Mouse (Mus musculus): ENCODE data around the gene Cd48.
"Not testable (repeated sequence)": the region's sequence is repeated elsewhere in the genome, so short reads cannot be mapped to it uniquely, and the experiment has no call there.

The Cd48 gene

GRCm38 (mm10) chr1:171681531-171682299, at the start of gene Cd48:
Gene Cd48 (plus strand): TSS chr1:171682009.
- DNase-seq = no peak

DNA sequence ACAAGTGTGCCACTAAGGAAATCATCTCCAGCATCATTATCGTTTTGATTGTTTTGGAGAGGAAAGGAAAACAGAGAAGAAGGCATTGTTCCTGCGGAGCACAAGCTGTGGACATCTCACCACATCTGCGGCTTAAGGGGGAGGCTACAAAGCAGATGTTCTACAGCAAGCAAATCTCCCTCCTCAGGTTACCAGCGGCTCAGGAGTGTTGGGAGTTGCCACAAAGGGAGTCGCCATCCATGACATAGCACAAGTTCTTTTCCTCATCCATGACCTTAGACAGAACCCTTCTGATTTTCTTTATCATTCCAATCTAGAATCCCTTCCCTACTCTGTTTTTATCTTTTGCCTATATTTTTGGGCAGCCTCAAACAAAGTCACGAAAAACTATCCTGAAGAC, 46.1 kb upstream of the Cd48 start:
- no peak for DNase-seq

- no peak for DNase-seq
Measured at GRCm38 (mm10) chr1:171637101-171637500, 44.7 kb upstream of the Cd48 start.

DNA sequence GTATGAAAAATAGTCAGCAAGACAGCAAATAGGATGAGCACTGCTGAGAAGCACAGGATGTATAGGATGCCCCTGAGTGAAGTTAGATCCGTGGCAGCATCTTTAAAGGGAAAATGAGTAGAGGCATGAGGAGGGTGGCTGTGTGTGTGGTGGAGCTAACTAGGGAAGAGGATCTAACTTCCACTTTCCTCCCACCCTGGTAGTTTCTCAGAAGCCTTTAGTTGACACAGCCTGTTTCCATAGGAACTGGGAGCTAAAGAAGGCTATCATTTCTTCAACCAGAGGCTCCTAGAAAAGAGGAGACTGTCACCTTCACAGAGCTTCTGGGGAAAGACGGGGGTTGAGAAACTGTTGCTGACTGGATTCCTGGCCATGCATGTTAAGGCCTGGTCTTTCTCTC, 43.1 kb upstream of the Cd48 start:
- no peak for DNase-seq

DNA sequence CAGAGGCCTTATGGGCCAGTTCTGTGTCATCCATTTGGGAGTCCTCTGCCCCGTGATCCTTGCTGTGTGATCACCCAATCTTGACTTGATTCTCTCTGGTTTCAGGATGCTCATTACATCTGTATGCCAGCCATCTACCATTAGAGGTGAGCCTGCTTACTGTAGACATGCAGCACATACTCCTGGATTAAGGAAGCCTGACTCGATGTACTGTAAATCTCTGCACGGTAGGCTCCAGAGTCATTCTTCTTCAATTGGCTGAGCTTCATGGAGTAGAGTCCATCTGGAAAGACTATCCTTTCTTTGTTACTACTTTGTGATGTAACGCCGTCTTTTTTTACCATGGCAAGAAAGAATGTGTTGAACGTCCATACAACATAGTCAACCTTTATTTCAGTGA, 41.0 kb upstream of the Cd48 start:
- no peak for DNase-seq

GRCm38 (mm10) chr1:171643612-171644011, 38.2 kb upstream of the Cd48 start:
- no peak for DNase-seq

DNA sequence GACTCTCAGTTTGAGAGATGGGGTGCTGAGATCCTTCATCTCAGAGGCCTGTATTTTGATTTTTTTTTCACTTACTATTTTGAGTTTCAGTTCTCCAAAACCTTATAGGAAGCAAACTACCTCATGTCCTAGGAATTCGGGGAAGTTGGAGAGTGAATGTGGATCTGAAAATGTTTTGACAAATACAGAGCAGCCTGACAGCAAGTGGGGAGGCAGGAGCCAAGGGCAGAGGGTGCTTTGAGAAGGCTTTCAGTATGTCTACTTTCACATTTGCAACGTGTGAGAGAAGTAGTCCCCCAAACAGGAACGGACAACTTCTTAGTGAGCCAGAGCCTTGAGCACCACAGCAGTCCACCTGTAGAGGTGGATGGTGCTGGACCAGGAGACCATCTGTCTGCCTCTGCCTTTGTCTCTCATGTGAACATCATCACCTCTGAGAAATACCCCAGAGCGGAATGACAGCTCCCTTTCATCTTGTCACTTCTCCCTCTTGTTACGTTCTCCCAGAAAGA, 35.3 kb upstream of the Cd48 start:
- DNase-seq = no peak

DNA sequence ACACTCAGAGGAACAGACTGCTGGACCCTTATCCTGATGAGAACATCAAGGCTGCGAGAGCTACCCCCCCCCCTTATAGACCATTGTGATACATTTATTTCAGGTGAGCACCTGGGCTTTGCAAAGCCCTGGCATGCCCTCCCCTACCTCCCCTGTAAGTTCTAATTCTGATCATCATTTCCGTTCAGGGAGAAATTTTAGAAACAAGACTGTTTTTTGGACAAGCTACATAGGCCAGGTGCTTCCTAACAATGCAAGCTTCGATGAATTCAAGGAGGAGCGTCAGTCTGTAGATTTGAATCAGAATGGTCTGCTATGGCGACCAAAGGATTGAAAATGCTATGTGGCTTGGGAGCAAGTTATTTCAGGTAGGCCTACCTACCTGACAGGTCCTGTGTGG, 34.1 kb upstream of the Cd48 start:
- DNase-seq = no peak

DNA sequence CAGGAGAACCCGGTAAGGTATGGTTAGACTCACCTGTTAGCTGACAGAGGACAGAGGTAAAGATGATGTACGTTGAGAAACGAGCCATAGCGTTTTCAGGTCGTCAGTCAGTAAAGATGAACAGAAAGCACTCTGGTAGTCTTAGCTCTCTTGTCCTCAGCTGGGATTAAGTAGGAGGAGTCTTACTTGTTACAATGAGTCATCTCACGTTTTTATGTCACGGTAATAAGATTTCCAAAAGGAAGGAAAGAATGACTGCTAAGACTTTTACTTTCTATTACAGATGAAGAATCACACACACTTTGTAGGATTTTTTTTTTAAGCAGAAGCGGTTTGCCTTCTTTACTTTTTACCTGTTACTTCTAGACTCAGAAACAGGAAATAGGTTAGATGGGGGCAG, 33.0 kb upstream of the Cd48 start:
- DNase-seq = no peak

DNA sequence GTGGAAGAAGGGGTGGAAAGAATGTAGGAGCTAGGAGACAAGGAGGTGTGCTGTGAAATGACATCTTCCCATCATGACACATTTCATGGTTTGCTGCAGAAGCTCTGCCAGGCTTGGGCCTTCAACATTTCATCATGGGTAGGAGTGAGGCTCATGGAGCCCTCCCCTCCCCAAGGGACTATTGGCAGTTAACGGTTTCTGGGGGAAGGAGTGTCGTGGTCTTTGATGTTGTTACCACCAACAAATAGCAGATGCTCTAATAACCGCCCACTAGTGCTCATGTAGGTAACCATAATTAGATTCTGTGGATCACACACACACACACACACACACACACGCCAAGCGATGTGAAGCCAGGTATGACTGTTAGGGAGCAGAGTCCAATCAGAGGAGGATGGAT, 29.1 kb upstream of the Cd48 start, which contains the start of gene Slamf7:
TSS of gene Slamf7 (minus strand) at position 302 of the 400 bp plus-strand sequence.
- DNase-seq = no peak

DNA sequence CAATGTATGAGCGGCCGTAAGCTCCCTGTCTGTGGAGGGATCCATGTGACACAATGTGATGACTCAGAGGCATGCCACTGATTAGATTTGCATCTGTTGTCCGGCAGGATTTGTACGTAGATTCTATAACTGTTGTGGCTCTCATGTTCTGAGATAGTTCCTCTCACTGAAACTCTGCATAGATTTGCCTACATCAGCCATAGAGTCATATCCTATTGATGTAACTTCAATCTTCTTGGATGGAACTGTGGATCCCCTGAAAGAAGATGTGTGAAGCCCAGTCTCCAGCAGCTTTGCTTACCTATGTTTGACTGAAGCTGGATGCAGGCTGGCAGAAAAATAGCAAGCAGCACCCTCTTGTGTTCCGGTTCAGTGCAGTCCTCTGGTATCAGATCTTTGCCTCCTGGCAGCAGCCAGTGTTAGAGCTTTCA, 23.2 kb upstream of the Cd48 start:
- no peak for DNase-seq

GRCm38 (mm10) chr1:171660423-171660822, 21.4 kb upstream of the Cd48 start:
- no peak for DNase-seq

DNA sequence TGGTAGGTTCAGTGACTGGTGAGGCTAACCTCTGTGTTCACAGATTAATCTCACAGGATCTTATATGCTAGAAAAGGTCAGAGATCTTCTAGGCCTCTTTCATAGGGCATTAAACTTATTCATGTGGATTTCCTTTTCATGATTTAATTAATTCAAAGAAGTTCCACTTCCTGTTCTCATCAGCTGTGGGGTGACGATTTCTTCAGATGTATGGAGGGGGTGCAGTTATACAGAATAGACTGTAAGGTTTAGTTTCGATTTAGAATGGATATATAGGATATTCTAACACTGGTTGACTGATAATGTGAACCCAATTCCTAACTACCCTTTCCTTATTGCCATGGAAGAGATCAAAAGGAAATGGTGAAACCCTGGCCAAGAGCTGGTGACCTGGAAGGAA, 20.3 kb upstream of the Cd48 start:
- DNase-seq = no peak

DNA sequence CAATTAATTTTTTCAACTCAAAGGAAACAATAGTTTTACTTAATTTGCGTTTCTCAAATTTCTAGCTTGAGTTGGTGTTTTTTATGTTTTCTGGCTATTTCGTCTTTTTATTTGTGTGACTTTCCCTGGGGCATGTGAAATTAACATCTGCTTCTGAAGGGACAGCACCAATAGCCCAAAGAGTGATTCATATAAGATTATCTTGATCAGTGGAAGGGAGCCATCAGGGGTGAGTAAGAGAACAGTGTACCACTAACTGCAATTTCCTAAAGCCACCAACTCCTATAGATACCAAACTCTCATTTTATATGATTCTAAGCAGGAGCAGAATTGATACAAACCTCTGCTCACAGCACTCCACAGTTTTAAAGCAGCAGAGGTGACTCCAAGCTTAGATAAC, 18.1 kb upstream of the Cd48 start:
- no peak for DNase-seq

DNA sequence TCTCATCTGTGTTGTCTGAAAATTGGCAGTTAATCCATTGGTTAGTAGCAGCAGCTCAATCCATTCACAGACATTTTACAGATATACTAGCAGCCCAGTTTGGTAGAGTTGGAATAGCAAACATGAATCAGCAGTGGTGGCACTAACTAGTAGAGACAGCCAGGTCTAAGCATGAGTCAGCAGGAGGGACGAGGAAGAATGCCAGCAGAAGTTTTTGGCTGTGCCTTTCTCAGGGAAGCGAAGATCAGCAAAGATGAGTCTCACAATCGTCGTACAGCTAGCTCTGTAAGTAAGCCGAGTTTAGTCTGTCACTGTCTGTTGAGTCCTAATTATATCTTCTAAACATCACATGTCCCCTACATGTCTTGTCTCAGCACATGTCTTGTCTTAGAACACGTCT, 15.5 kb upstream of the Cd48 start:
- no peak for DNase-seq

GRCm38 (mm10) chr1:171667160-171667559, 14.6 kb upstream of the Cd48 start:
- no peak for DNase-seq

DNA sequence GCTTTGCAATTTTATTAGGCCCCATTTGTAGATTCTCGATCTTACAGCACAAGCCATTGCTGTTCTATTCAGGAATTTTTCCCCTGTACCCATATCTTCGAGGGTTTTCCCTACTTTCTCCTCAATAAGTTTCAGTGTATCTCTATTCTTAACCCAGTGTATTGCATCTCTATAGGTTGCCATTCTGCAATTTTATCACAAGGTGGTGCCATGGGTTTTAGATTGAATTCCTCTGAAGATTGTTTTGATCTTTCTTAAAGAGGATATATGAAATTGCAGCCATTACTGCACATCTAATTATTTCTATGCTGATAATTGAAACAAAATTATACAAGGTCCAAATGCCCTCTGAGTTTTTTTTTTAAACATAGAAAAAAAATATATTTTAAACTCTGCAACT, 9.4 kb upstream of the Cd48 start:
- DNase-seq = not testable (repeated sequence)

- DNase-seq = peak; percentile 18
Measured at GRCm38 (mm10) chr1:171672854-171673475, 8.8 kb upstream of the Cd48 start.

- DNase-seq = no peak
Measured at GRCm38 (mm10) chr1:171674467-171674866, 7.3 kb upstream of the Cd48 start.

GRCm38 (mm10) chr1:171677721-171678120, 4.1 kb upstream of the Cd48 start:
- no peak for DNase-seq

DNA sequence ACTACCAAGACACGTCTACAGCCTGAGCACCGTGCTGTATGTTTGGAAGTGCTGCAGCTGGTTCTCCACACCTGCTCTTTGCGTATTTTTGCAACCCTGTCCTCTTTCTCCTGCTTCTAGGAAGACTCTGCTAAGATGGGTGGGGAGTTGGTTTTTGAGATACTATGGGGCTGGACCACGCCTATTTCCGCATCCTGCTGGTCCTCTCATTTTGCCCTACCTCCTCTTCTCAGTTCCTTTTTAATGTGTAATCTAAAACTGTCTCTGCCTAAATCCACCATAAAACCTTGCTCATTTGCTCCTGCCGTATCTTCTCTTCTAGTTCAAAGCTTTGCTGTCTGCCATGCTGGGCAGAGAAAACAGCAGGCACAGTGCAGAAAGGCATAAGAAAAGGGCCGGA, 800 bp upstream of the Cd48 start:
- DNase-seq = no peak

DNA sequence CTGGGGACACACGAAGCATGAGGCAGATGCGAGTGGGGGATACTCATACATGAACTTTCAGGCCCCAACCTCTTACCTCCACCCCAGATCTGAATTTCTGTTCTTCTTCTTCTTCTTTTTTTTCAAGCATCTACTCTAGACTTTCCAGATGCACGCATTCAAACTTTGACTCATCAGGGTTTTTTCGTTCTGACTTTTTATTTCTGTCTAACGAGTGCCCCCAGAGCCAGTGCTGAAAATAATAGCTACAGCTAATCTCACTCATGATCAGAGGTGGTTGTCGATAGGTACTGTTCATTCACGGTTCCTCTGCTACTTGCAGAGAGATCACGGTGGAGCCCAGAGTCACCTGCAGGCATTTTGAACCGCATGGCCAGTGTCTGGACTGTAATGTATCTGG, 3.1 kb downstream of the Cd48 start:
- DNase-seq = no peak

- DNase-seq = no peak
Measured at GRCm38 (mm10) chr1:171687320-171687719, 5.5 kb downstream of the Cd48 start.

GRCm38 (mm10) chr1:171693918-171694317, 12.1 kb downstream of the Cd48 start:
- no peak for DNase-seq

DNA sequence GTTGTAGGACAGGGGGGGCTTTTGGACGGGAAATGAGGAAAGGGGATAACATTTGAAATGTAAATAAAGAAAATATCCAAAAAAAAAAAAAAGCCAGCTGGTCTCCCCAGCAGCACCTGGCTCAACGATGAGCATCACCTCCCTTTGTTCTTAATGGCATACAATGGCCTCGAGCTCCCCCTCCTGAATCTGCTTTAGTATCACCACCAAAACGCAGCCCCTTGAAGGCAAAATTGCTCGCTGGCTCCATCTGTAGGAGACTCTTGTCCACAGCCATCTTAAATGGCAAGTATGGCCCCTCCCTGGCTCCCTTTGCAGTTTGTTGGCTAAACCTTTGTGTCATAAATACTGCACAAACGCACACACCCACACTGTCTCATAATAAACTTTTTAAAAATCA, 17.2 kb downstream of the Cd48 start:
- DNase-seq = no peak

Data from cerebellum, adult 11 months (tissue).